Mouse (Mus musculus): ENCODE results near the gene Casr. TPM values are rescaled to one million over a fixed set of nuclear protein-coding genes. Genes with fewer than 3 reads are reported as not detected.

Gene Casr
- polyA plus RNA-seq, 1 experiment from 2014 or later, result 0.10 TPM

- Histone ChIP-seq H3K9me3 (ENCODE audit: control insufficient read depth, low read length) (no peaks in the 10 kb centered on the region), H3K36me3 (ENCODE audit: control insufficient read depth, insufficient read depth, low read length) (no peaks in the 10 kb centered on the region), H3K4me3 (ENCODE audit: low read depth, low read length) (no peak overlapping the region), H3K4me1 (replicated peaks; ENCODE audit: control insufficient read depth, insufficient read depth) (no peaks in the 10 kb centered on the region), H3K27me3 (ENCODE audit: control insufficient read depth, insufficient read depth, low read length) (no peaks in the 10 kb centered on the region), H3K27ac (replicated peaks) (no peak overlapping the region), H3K4me2 (replicated peaks; ENCODE audit: low read depth) (no peak overlapping the region), H3K9ac (ENCODE audit: low read length) (no peak overlapping the region)
- peak; percentile 59 for TF ChIP-seq CTCF (IDR thresholded peaks at IDR 0.05; ENCODE audit: low read depth)
- no peak for TF ChIP-seq EP300 (optimal IDR thresholded peaks at IDR 0.05)
- ATAC-seq (ENCODE audit: low FRiP score, low TSS enrichment), result no peak
- WGBS, result 11% methylated on average over 2 of the region's 2 CpGs
- peak; percentile 22 for DNase-seq (ENCODE audit: low spot score)
Observed at GRCm38 (mm10) chr16:36469955-36470478, 91.9 kb downstream of the Casr start.

GRCm38 (mm10) chr16:36469367-36469766 is 92.6 kb downstream of the Casr start:
- TF ChIP-seq EP300 (optimal IDR thresholded peaks at IDR 0.05) (no peak), CTCF (IDR thresholded peaks at IDR 0.05; ENCODE audit: low read depth) (no peak)
- Histone ChIP-seq H3K36me3 (ENCODE audit: control insufficient read depth, insufficient read depth, low read length) (no peaks in the 10 kb centered on the region), H3K4me1 (replicated peaks; ENCODE audit: control insufficient read depth, insufficient read depth) (no peaks in the 10 kb centered on the region), H3K4me2 (replicated peaks; ENCODE audit: low read depth) (no peak overlapping the region), H3K9me3 (ENCODE audit: control insufficient read depth, low read length) (no peaks in the 10 kb centered on the region), H3K27me3 (ENCODE audit: control insufficient read depth, insufficient read depth, low read length) (no peaks in the 10 kb centered on the region), H3K9ac (ENCODE audit: low read length) (no peak overlapping the region), H3K27ac (replicated peaks) (no peak overlapping the region), H3K4me3 (ENCODE audit: low read depth, low read length) (no peak overlapping the region)
- ATAC-seq (ENCODE audit: low FRiP score, low TSS enrichment), result peak; percentile 70
- no peak for DNase-seq (ENCODE audit: low spot score)
- whole genome bisulfite sequencing, result 58% methylated on average over 9 of the region's 9 CpGs

GRCm38 (mm10) chr16:36468862-36469261 is 93.1 kb downstream of the Casr start:
- no peak for DNase-seq (ENCODE audit: low spot score)
- Histone ChIP-seq H3K4me1 (replicated peaks; ENCODE audit: control insufficient read depth, insufficient read depth) (no peaks in the 10 kb centered on the region), H3K4me2 (replicated peaks; ENCODE audit: low read depth) (no peak overlapping the region), H3K27ac (replicated peaks) (no peak overlapping the region), H3K36me3 (ENCODE audit: control insufficient read depth, insufficient read depth, low read length) (no peaks in the 10 kb centered on the region), H3K27me3 (ENCODE audit: control insufficient read depth, insufficient read depth, low read length) (no peaks in the 10 kb centered on the region), H3K9ac (ENCODE audit: low read length) (no peak overlapping the region), H3K4me3 (ENCODE audit: low read depth, low read length) (no peak overlapping the region), H3K9me3 (ENCODE audit: control insufficient read depth, low read length) (no peaks in the 10 kb centered on the region)
- no peak for ATAC-seq (ENCODE audit: low FRiP score, low TSS enrichment)
- 70% methylated on average over 4 of the region's 4 CpGs for WGBS
- TF ChIP-seq CTCF (IDR thresholded peaks at IDR 0.05; ENCODE audit: low read depth), result peak; percentile 57
- no peak for TF ChIP-seq EP300 (optimal IDR thresholded peaks at IDR 0.05)

GRCm38 (mm10) chr16:36467936-36468335 is 94.0 kb downstream of the Casr start:
- H3K4me2 ChIP-seq (replicated peaks; ENCODE audit: low read depth), result no peak overlapping the region
- ATAC-seq (ENCODE audit: low FRiP score, low TSS enrichment) (no peak), DNase-seq (ENCODE audit: low spot score) (no peak)
- no peaks in the 10 kb centered on the region for H3K27me3 ChIP-seq (ENCODE audit: control insufficient read depth, insufficient read depth, low read length)
- no peaks in the 10 kb centered on the region for H3K9me3 ChIP-seq (ENCODE audit: control insufficient read depth, low read length)
- H3K36me3 ChIP-seq (ENCODE audit: control insufficient read depth, insufficient read depth, low read length), result no peaks in the 10 kb centered on the region
- no peak overlapping the region for H3K4me3 ChIP-seq (ENCODE audit: low read depth, low read length)
- no peak overlapping the region for H3K9ac ChIP-seq (ENCODE audit: low read length)
- H3K27ac ChIP-seq (replicated peaks), result no peak overlapping the region
- no peak for TF ChIP-seq EP300 (optimal IDR thresholded peaks at IDR 0.05)
- TF ChIP-seq CTCF (IDR thresholded peaks at IDR 0.05; ENCODE audit: low read depth), result no peak
- 51% methylated on average over 2 of the region's 2 CpGs for WGBS
- no peaks in the 10 kb centered on the region for H3K4me1 ChIP-seq (replicated peaks; ENCODE audit: control insufficient read depth, insufficient read depth)

- 79% methylated on average over 3 of the region's 3 CpGs for WGBS
- Histone ChIP-seq H3K27me3 (ENCODE audit: control insufficient read depth, insufficient read depth, low read length) (no peaks in the 10 kb centered on the region), H3K4me1 (replicated peaks; ENCODE audit: control insufficient read depth, insufficient read depth) (no peaks in the 10 kb centered on the region), H3K27ac (replicated peaks) (no peak overlapping the region), H3K9me3 (ENCODE audit: control insufficient read depth, low read length) (no peaks in the 10 kb centered on the region), H3K36me3 (ENCODE audit: control insufficient read depth, insufficient read depth, low read length) (no peaks in the 10 kb centered on the region), H3K9ac (ENCODE audit: low read length) (no peak overlapping the region), H3K4me3 (ENCODE audit: low read depth, low read length) (no peak overlapping the region), H3K4me2 (replicated peaks; ENCODE audit: low read depth) (no peak overlapping the region)
- ATAC-seq (ENCODE audit: low FRiP score, low TSS enrichment) (no peak), DNase-seq (ENCODE audit: low spot score) (no peak)
- TF ChIP-seq CTCF (IDR thresholded peaks at IDR 0.05; ENCODE audit: low read depth) (no peak), EP300 (optimal IDR thresholded peaks at IDR 0.05) (no peak)
Observed at GRCm38 (mm10) chr16:36465436-36465835, 96.5 kb downstream of the Casr start.

- Histone ChIP-seq H3K27me3 (ENCODE audit: control insufficient read depth, insufficient read depth, low read length) (no peaks in the 10 kb centered on the region), H3K4me2 (replicated peaks; ENCODE audit: low read depth) (no peak overlapping the region), H3K9ac (ENCODE audit: low read length) (no peak overlapping the region), H3K9me3 (ENCODE audit: control insufficient read depth, low read length) (no peaks in the 10 kb centered on the region), H3K4me1 (replicated peaks; ENCODE audit: control insufficient read depth, insufficient read depth) (no peaks in the 10 kb centered on the region), H3K4me3 (ENCODE audit: low read depth, low read length) (no peak overlapping the region), H3K36me3 (ENCODE audit: control insufficient read depth, insufficient read depth, low read length) (no peaks in the 10 kb centered on the region), H3K27ac (replicated peaks) (no peak overlapping the region)
- DNase-seq (ENCODE audit: low spot score) (no peak), ATAC-seq (ENCODE audit: low FRiP score, low TSS enrichment) (no peak)
- WGBS, result 48% methylated on average over 4 of the region's 4 CpGs
- TF ChIP-seq CTCF (IDR thresholded peaks at IDR 0.05; ENCODE audit: low read depth), result no peak
- TF ChIP-seq EP300 (optimal IDR thresholded peaks at IDR 0.05), result no peak
Observed at GRCm38 (mm10) chr16:36464076-36464475, 97.9 kb downstream of the Casr start.

All from stomach, postnatal 0 days (tissue).